Comparison of ENCODE assay signal across 7 mouse cellular contexts in the genomic region with DNA sequence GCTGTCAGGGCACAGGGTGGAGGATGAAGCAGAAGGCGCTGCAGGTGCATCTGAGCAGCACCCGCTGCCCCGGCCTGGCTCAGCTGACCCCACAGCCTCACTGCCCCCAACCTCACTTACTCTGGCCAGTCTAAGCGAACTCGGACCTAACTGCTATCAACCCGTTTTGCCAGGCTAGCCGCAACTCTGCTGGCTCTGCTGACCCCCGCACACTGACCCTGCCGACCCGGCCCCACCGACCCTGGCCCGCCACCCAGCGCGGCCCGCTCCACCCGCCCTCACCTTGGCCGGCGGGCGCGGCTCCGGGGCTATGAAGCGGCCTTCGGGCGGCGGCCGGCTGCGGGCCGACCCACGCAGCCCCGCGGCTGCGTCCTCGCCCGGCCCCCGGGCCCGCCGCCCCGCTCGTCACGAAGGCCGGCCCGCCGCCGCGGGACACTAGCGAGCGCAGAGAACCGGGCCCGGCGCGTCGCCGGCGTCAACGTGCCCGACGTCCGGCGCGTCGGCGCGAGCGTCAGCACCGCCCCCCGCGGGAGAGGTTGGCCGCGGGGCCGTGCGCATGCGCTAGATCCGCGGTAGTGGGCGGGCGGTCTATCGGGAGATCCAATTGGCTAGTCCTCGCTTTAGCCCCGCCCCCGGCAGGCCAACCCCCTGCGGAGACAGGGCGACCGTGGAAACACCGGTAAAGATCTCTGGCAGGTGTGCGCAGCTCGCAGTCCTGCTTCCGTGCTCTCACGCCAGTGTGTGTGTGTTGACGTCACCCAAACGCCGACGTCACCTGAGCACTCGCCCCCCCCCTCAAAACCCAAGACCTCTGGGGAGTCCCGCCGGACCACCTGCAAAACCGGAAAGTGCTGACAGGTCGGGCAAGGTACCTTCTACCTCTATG. TPM values are rescaled to one million over a fixed set of nuclear protein-coding genes. Genes with fewer than 3 reads are reported as not detected.
DNase-seq lines count a peak whose midpoint lies in the region; ATAC-seq and TF ChIP-seq lines count a peak whose summit lies in the region.

TSS of gene Ppfia1 (minus strand) at position 493 of the 886 bp plus-strand sequence.

- peak within 1 kb of the TSS; percentile 92 for H3K27ac ChIP-seq in embryonic facial prominence, embryonic 10.5 days (replicated peaks)
- peak within 1 kb of the TSS; percentile 77 for H3K27ac ChIP-seq in intestine, postnatal 0 days (ENCODE audit: low read depth, low read length)
- peak within 1 kb of the TSS; percentile 64 for H3K27ac ChIP-seq in midbrain, embryonic 12.5 days (replicated peaks)
- H3K27ac ChIP-seq in small intestine, adult 2 months (ENCODE audit: insufficient read depth, low read depth, low read length): peak within 1 kb of the TSS; percentile 49; the same call in 1 of the 2 replicates

- H3K4me1 ChIP-seq in embryonic facial prominence, embryonic 10.5 days: peaks cover 29% of the 10 kb centered on the region
- no peaks in the 10 kb centered on the region for H3K4me1 ChIP-seq in intestine, postnatal 0 days (replicated peaks; ENCODE audit: control insufficient read depth, insufficient read depth, low read length)
- peaks cover 25% of the 10 kb centered on the region for H3K4me1 ChIP-seq in midbrain, embryonic 12.5 days
- peaks cover 6% of the 10 kb centered on the region; the same call in 1 of the 2 replicates for H3K4me1 ChIP-seq in small intestine, adult 2 months (ENCODE audit: control insufficient read depth, insufficient read depth, insufficient read length, low read length)

- peak within 1 kb of the TSS; percentile 86 for H3K4me3 ChIP-seq in embryonic facial prominence, embryonic 10.5 days
- peak within 1 kb of the TSS; percentile 92 for H3K4me3 ChIP-seq in intestine, postnatal 0 days (ENCODE audit: low read depth, low read length)
- peak within 1 kb of the TSS; percentile 75 for H3K4me3 ChIP-seq in midbrain, embryonic 12.5 days
- peak within 1 kb of the TSS; percentile 90 for H3K4me3 ChIP-seq in small intestine, adult 2 months (ENCODE audit: low read depth, low read length)

- peak; percentile 86; the same call in 1 of the 2 replicates for TF ChIP-seq POLR2A in small intestine, adult 2 months (IDR thresholded peaks at IDR 0.05; ENCODE audit: low read depth, low read length)

- TF ChIP-seq CTCF in intestine, postnatal 0 days (IDR thresholded peaks at IDR 0.05; ENCODE audit: low read depth): no peak
- no peak for TF ChIP-seq CTCF in small intestine, adult 2 months (IDR thresholded peaks at IDR 0.05; ENCODE audit: extremely low read depth, insufficient read length, insufficient replicate concordance, low read depth, low read length)

- ATAC-seq in intestine, postnatal 0 days: peak; percentile 97
- peak; percentile 91 for ATAC-seq in midbrain, embryonic 12.5 days (ENCODE audit: low FRiP score, low read depth)

- peak within 1 kb of the TSS; percentile 92 for H3K9ac ChIP-seq in intestine, postnatal 0 days (ENCODE audit: low read depth, low read length)
- peak within 1 kb of the TSS; percentile 92 for H3K9ac ChIP-seq in midbrain, embryonic 12.5 days (replicated peaks)

- peaks cover 17% of the 10 kb centered on the region for H3K27me3 ChIP-seq in embryonic facial prominence, embryonic 10.5 days (replicated peaks; ENCODE audit: low read depth, poor library complexity, severe bottlenecking)
- no peaks in the 10 kb centered on the region for H3K27me3 ChIP-seq in intestine, postnatal 0 days (replicated peaks; ENCODE audit: control insufficient read depth, insufficient read depth, low read length)
- H3K27me3 ChIP-seq in midbrain, embryonic 12.5 days: peaks cover 18% of the 10 kb centered on the region
- no peaks in the 10 kb centered on the region for H3K27me3 ChIP-seq in small intestine, adult 2 months (ENCODE audit: control insufficient read depth, insufficient read depth, low read length)

- under 1% methylated on average over 97 of the region's 97 CpGs for WGBS in embryonic facial prominence, embryonic 10.5 days
- under 1% methylated on average over 88 of the region's 97 CpGs for WGBS in intestine, postnatal 0 days
- under 1% methylated on average over 97 of the region's 97 CpGs for WGBS in midbrain, embryonic 12.5 days
- under 1% methylated on average over 97 of the region's 97 CpGs for WGBS in small intestine, adult 2 months

- intact Hi-C loops in left cerebral cortex, postnatal 4 days (cut with DNase I): no loop called here

- DNase-seq in adrenal gland, postnatal 10 days: peak; percentile 99
- peak; percentile 98 for DNase-seq in embryonic facial prominence, embryonic 10.5 days (ENCODE audit: low spot score)
- no peak for DNase-seq in gonadal fat pad, adult 2 months (ENCODE audit: low read depth)
- DNase-seq in left cerebral cortex, postnatal 4 days: peak; percentile 99

- H3K9me3 ChIP-seq in embryonic facial prominence, embryonic 10.5 days: no peaks in the 10 kb centered on the region
- no peaks in the 10 kb centered on the region for H3K9me3 ChIP-seq in intestine, postnatal 0 days (ENCODE audit: control insufficient read depth)
- no peaks in the 10 kb centered on the region for H3K9me3 ChIP-seq in midbrain, embryonic 12.5 days

- peak within 1 kb of the TSS; percentile 93 for H3K4me2 ChIP-seq in intestine, postnatal 0 days (replicated peaks; ENCODE audit: low read depth)
- H3K4me2 ChIP-seq in midbrain, embryonic 12.5 days (replicated peaks): peak within 1 kb of the TSS; percentile 83

- H3K36me3 ChIP-seq in embryonic facial prominence, embryonic 10.5 days (replicated peaks): peaks cover 37% of the 10 kb centered on the region
- peaks cover 7% of the 10 kb centered on the region; the same call in 1 of the 2 replicates for H3K36me3 ChIP-seq in intestine, postnatal 0 days (ENCODE audit: control insufficient read depth, insufficient read depth)
- H3K36me3 ChIP-seq in midbrain, embryonic 12.5 days: peaks cover 35% of the 10 kb centered on the region
- H3K36me3 ChIP-seq in small intestine, adult 2 months (ENCODE audit: control insufficient read depth, insufficient read depth, low read length): peaks cover 12% of the 10 kb centered on the region

RNA-seq across cellular contexts. Expression of gene Ppfia1, which starts in this region (rescaled TPM):
- 10 to 100 TPM; 41.7 to 48.5 TPM for total RNA-seq in adrenal gland, postnatal 10 days (2021)
- 44.3 and 44.6 TPM in 2 replicates for polyA plus RNA-seq in embryonic facial prominence, embryonic 10.5 days (2016; fragmentation: Nextera tagmentation; extraction: Ambion mirVana)
- polyA plus RNA-seq in gonadal fat pad, adult 2 months (2012; rRNA removed): 34.0 and 37.7 TPM in 2 replicates
- 15.2 and 17.2 TPM in 2 replicates for polyA plus RNA-seq in intestine, postnatal 0 days (2015; fragmentation: Nextera tagmentation; extraction: Ambion mirVana)
- 10 to 100 TPM; 47.3 to 48.6 TPM for total RNA-seq in left cerebral cortex, postnatal 4 days (2021)
- 55.0 and 57.3 TPM in 2 replicates for polyA plus RNA-seq in midbrain, embryonic 12.5 days (2016; fragmentation: Nextera tagmentation; extraction: Ambion mirVana)
- 10.4 and 22.3 TPM in 2 replicates for polyA plus RNA-seq in small intestine, adult 2 months (2012; rRNA removed)
